Mouse (Mus musculus): ENCODE measurements around the gene Fkbp5. TPM values are rescaled to one million over a fixed set of nuclear protein-coding genes. Genes with fewer than 3 reads are reported as not detected.
"Not testable (repeated sequence)": the region's sequence is repeated elsewhere in the genome, so short reads cannot be mapped to it uniquely, and the experiment has no call there.

Gene Fkbp5
- 12.3 and 12.8 TPM in 2 replicates for polyA plus RNA-seq (2014; fragmentation: Nextera tagmentation; extraction: Ambion mirVana)

- no peak within 1 kb of the TSS; the same call in 1 of the 2 replicates for H3K27ac ChIP-seq (replicated peaks; ENCODE audit: low read depth, low read length)
- ATAC-seq (replicated peaks; ENCODE audit: insufficient number of reproducible peaks, low FRiP score, low TSS enrichment, low read depth) (no peak; the same call in 1 of the 2 replicates), DNase-seq (ENCODE audit: low spot score) (peak; percentile 68)
- no peaks in the 10 kb centered on the region for H3K9me3 ChIP-seq (replicated peaks; ENCODE audit: control insufficient read depth, low read length)
- no peaks in the 10 kb centered on the region for H3K36me3 ChIP-seq (replicated peaks; ENCODE audit: control insufficient read depth, insufficient read depth, low read depth, low read length)
- H3K4me2 ChIP-seq (ENCODE audit: low read depth, low read length) = peak within 1 kb of the TSS; percentile 94
- H3K4me3 ChIP-seq (ENCODE audit: low read depth, low read length) = peak within 1 kb of the TSS; percentile 45
- peaks cover 4% of the 10 kb centered on the region; the same call in 1 of the 2 replicates for H3K4me1 ChIP-seq (ENCODE audit: control insufficient read depth, insufficient read depth, low read length)
- H3K27me3 ChIP-seq (ENCODE audit: control insufficient read depth, insufficient read depth, low read length) = no peaks in the 10 kb centered on the region; the same call in 1 of the 2 replicates
- 4% methylated on average over 16 of the region's 16 CpGs for WGBS
- peak within 1 kb of the TSS; percentile 67 for H3K9ac ChIP-seq (replicated peaks; ENCODE audit: low read length)
Observed at GRCm38 (mm10) chr17:28517441-28517955, at the start of gene Fkbp5. Fkbp5 (minus strand) TSS chr17:28517527.

GRCm38 (mm10) chr17:28565181-28565580, 47.9 kb upstream of the Fkbp5 start:
- Histone ChIP-seq H3K4me3 (ENCODE audit: low read depth, low read length) (no peak overlapping the region), H3K9me3 (replicated peaks; ENCODE audit: control insufficient read depth, low read length) (no peaks in the 10 kb centered on the region), H3K27ac (replicated peaks; ENCODE audit: low read depth, low read length) (no peak overlapping the region), H3K36me3 (replicated peaks; ENCODE audit: control insufficient read depth, insufficient read depth, low read depth, low read length) (no peaks in the 10 kb centered on the region), H3K4me2 (ENCODE audit: low read depth, low read length) (no peak overlapping the region), H3K9ac (replicated peaks; ENCODE audit: low read length) (no peak overlapping the region), H3K27me3 (ENCODE audit: control insufficient read depth, insufficient read depth, low read length) (no peaks in the 10 kb centered on the region), H3K4me1 (ENCODE audit: control insufficient read depth, insufficient read depth, low read length) (no peaks in the 10 kb centered on the region)
- DNase-seq (ENCODE audit: low spot score) (no peak), ATAC-seq (replicated peaks; ENCODE audit: insufficient number of reproducible peaks, low FRiP score, low TSS enrichment, low read depth) (no peak)

- 55% methylated on average over 7 of the region's 7 CpGs for whole genome bisulfite sequencing
- Histone ChIP-seq H3K27me3 (ENCODE audit: control insufficient read depth, insufficient read depth, low read length) (no peaks in the 10 kb centered on the region), H3K9me3 (replicated peaks; ENCODE audit: control insufficient read depth, low read length) (no peaks in the 10 kb centered on the region), H3K4me1 (ENCODE audit: control insufficient read depth, insufficient read depth, low read length) (no peaks in the 10 kb centered on the region; the same call in 1 of the 2 replicates), H3K4me2 (ENCODE audit: low read depth, low read length) (no peak overlapping the region), H3K27ac (replicated peaks; ENCODE audit: low read depth, low read length) (no peak overlapping the region), H3K36me3 (replicated peaks; ENCODE audit: control insufficient read depth, insufficient read depth, low read depth, low read length) (no peaks in the 10 kb centered on the region), H3K4me3 (ENCODE audit: low read depth, low read length) (no peak overlapping the region), H3K9ac (replicated peaks; ENCODE audit: low read length) (no peak overlapping the region)
- no peak for DNase-seq (ENCODE audit: low spot score)
- no peak for ATAC-seq (replicated peaks; ENCODE audit: insufficient number of reproducible peaks, low FRiP score, low TSS enrichment, low read depth)
Observed at GRCm38 (mm10) chr17:28561613-28562012, 44.3 kb upstream of the Fkbp5 start.

GRCm38 (mm10) chr17:28560598-28560997, 43.3 kb upstream of the Fkbp5 start, which contains the start of gene Clps:
Clps (minus strand) TSS chr17:28560766.
- Histone ChIP-seq H3K27me3 (ENCODE audit: control insufficient read depth, insufficient read depth, low read length) (no peaks in the 10 kb centered on the region), H3K4me3 (ENCODE audit: low read depth, low read length) (no peak within 1 kb of the TSS), H3K9me3 (replicated peaks; ENCODE audit: control insufficient read depth, low read length) (no peaks in the 10 kb centered on the region), H3K36me3 (replicated peaks; ENCODE audit: control insufficient read depth, insufficient read depth, low read depth, low read length) (no peaks in the 10 kb centered on the region), H3K27ac (replicated peaks; ENCODE audit: low read depth, low read length) (no peak within 1 kb of the TSS), H3K9ac (replicated peaks; ENCODE audit: low read length) (no peak within 1 kb of the TSS), H3K4me1 (ENCODE audit: control insufficient read depth, insufficient read depth, low read length) (no peaks in the 10 kb centered on the region; the same call in 1 of the 2 replicates), H3K4me2 (ENCODE audit: low read depth, low read length) (no peak within 1 kb of the TSS)
- no peak for ATAC-seq (replicated peaks; ENCODE audit: insufficient number of reproducible peaks, low FRiP score, low TSS enrichment, low read depth)
- 82% methylated on average over 4 of the region's 4 CpGs for WGBS
- no peak for DNase-seq (ENCODE audit: low spot score)

- H3K4me1 ChIP-seq (ENCODE audit: control insufficient read depth, insufficient read depth, low read length) = no peaks in the 10 kb centered on the region; the same call in 1 of the 2 replicates
- DNase-seq (ENCODE audit: low spot score) (no peak), ATAC-seq (replicated peaks; ENCODE audit: insufficient number of reproducible peaks, low FRiP score, low TSS enrichment, low read depth) (no peak)
- no peaks in the 10 kb centered on the region for H3K9me3 ChIP-seq (replicated peaks; ENCODE audit: control insufficient read depth, low read length)
- H3K4me3 ChIP-seq (ENCODE audit: low read depth, low read length) = no peak overlapping the region
- H3K27me3 ChIP-seq (ENCODE audit: control insufficient read depth, insufficient read depth, low read length) = no peaks in the 10 kb centered on the region
- 72% methylated on average over 6 of the region's 6 CpGs for WGBS
- no peaks in the 10 kb centered on the region for H3K36me3 ChIP-seq (replicated peaks; ENCODE audit: control insufficient read depth, insufficient read depth, low read depth, low read length)
- H3K27ac ChIP-seq (replicated peaks; ENCODE audit: low read depth, low read length) = no peak overlapping the region
- H3K9ac ChIP-seq (replicated peaks; ENCODE audit: low read length) = no peak overlapping the region
- no peak overlapping the region for H3K4me2 ChIP-seq (ENCODE audit: low read depth, low read length)
Observed at GRCm38 (mm10) chr17:28557772-28558171, 40.4 kb upstream of the Fkbp5 start.

- Histone ChIP-seq H3K4me3 (ENCODE audit: low read depth, low read length) (no peak overlapping the region), H3K9ac (replicated peaks; ENCODE audit: low read length) (no peak overlapping the region), H3K4me1 (ENCODE audit: control insufficient read depth, insufficient read depth, low read length) (no peaks in the 10 kb centered on the region; the same call in 1 of the 2 replicates), H3K27me3 (ENCODE audit: control insufficient read depth, insufficient read depth, low read length) (no peaks in the 10 kb centered on the region), H3K9me3 (replicated peaks; ENCODE audit: control insufficient read depth, low read length) (no peaks in the 10 kb centered on the region), H3K27ac (replicated peaks; ENCODE audit: low read depth, low read length) (no peak overlapping the region), H3K4me2 (ENCODE audit: low read depth, low read length) (no peak overlapping the region), H3K36me3 (replicated peaks; ENCODE audit: control insufficient read depth, insufficient read depth, low read depth, low read length) (no peaks in the 10 kb centered on the region)
- ATAC-seq (replicated peaks; ENCODE audit: insufficient number of reproducible peaks, low FRiP score, low TSS enrichment, low read depth) (no peak), DNase-seq (ENCODE audit: low spot score) (peak; percentile 81)
- WGBS = 46% methylated on average over 6 of the region's 6 CpGs
Observed at GRCm38 (mm10) chr17:28556635-28557396, 39.5 kb upstream of the Fkbp5 start.

GRCm38 (mm10) chr17:28554021-28554420, 36.7 kb upstream of the Fkbp5 start:
- not testable (repeated sequence) for ATAC-seq (replicated peaks; ENCODE audit: insufficient number of reproducible peaks, low FRiP score, low TSS enrichment, low read depth); H3K9me3 ChIP-seq (replicated peaks; ENCODE audit: control insufficient read depth, low read length); H3K4me3 ChIP-seq (ENCODE audit: low read depth, low read length); H3K36me3 ChIP-seq (replicated peaks; ENCODE audit: control insufficient read depth, insufficient read depth, low read depth, low read length); H3K9ac ChIP-seq (replicated peaks; ENCODE audit: low read length); DNase-seq (ENCODE audit: low spot score); H3K4me2 ChIP-seq (ENCODE audit: low read depth, low read length); H3K4me1 ChIP-seq (ENCODE audit: control insufficient read depth, insufficient read depth, low read length); H3K27me3 ChIP-seq (ENCODE audit: control insufficient read depth, insufficient read depth, low read length)
- 93% methylated on average over 4 of the region's 4 CpGs for WGBS
- 0 out of 2 replicates have a peak overlapping the region, but pooled peaks have one; percentile 21 for H3K27ac ChIP-seq (replicated peaks; ENCODE audit: low read depth, low read length)

Measured in embryonic facial prominence, embryonic 11.5 days (tissue).